ENCODE assay signal across 31 mouse cellular contexts in the genomic region with DNA sequence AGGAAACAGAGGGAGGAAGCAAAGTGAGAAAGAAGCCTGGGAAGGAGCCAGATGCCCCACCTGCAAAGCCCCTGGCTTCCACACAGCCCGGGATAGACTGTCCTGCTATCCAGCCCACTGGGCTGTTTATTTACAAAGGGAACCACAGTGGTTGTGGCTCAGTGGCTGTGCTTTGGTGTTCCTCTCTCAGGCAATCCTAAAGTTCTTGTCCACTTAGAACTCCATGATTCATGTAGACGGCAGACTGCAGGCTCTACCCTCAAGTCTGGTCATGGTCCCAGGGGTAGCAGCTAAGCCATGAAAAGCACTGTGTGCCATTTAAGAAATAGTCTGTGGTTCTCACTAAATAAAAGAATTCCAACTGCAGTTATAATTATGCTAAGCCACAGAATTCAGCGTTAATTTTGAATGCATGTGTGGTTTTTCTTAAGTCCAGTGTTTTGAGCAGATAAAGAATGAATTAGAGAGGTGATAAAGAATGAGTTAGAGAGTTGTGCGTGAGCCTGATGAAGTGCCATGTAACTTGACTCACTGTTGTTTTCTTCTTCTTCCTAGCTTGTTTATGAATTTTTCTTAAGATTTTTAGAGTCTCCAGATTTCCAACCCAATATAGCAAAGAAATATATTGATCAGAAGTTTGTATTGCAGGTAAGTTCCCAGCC. TPM values are rescaled to one million over a fixed set of nuclear protein-coding genes. Genes with fewer than 3 reads are reported as not detected.
DNase-seq lines count a peak whose midpoint lies in the region; ATAC-seq lines count a peak whose summit lies in the region.
"Had no signal": no experiment of that assay in that cellular context is flagged by ENCODE, and none has a peak within 500 bp of the region (broad histone marks: within the 10 kb centered on the region; RNA-seq: fewer than 3 reads in every experiment).

No protein-coding gene starts in this region.

- H3K4me2 ChIP-seq in kidney, embryonic 15.5 days = no peak overlapping the region
- 0 out of 2 replicates have a peak overlapping the region, but pooled peaks have one; percentile 2 for H3K4me2 ChIP-seq in liver, embryonic 16.5 days (ENCODE audit: low read depth, low read length)
- H3K4me2 ChIP-seq: forebrain, embryonic 12.5 days; heart, embryonic 11.5 days; hindbrain, embryonic 12.5 days; intestine, embryonic 15.5 days; limb, embryonic 15.5 days; lung, embryonic 14.5 days; midbrain, embryonic 15.5 days had no signal

- no peaks in the 10 kb centered on the region for H3K9me3 ChIP-seq in kidney, embryonic 15.5 days (replicated peaks)
- H3K9me3 ChIP-seq in liver, embryonic 16.5 days (replicated peaks; ENCODE audit: control insufficient read depth, low read length) = no peaks in the 10 kb centered on the region
- H3K9me3 ChIP-seq in forebrain, embryonic 10.5 days = no peaks in the 10 kb centered on the region
- H3K9me3 ChIP-seq: forebrain, embryonic 12.5 days; hindbrain, embryonic 12.5 days; intestine, embryonic 15.5 days; limb, embryonic 10.5 days; limb, embryonic 15.5 days; megakaryocyte, embryonic 14.5 days; midbrain, embryonic 15.5 days had no signal

- no peaks in the 10 kb centered on the region for H3K27me3 ChIP-seq in kidney, embryonic 15.5 days
- no peaks in the 10 kb centered on the region for H3K27me3 ChIP-seq in liver, embryonic 16.5 days (ENCODE audit: control insufficient read depth, insufficient read depth, low read depth, low read length)
- H3K27me3 ChIP-seq in forebrain, embryonic 10.5 days (ENCODE audit: poor library complexity, severe bottlenecking) = no peaks in the 10 kb centered on the region
- H3K27me3 ChIP-seq: forebrain, embryonic 12.5 days; hindbrain, embryonic 12.5 days; intestine, embryonic 15.5 days; limb, embryonic 15.5 days; megakaryocyte, embryonic 14.5 days; midbrain, embryonic 15.5 days had no signal

- H3K36me3 ChIP-seq in kidney, embryonic 15.5 days = peaks cover 43% of the 10 kb centered on the region
- peaks cover 7% of the 10 kb centered on the region for H3K36me3 ChIP-seq in liver, embryonic 16.5 days (ENCODE audit: control insufficient read depth, insufficient read depth)
- peaks cover 56% of the 10 kb centered on the region for H3K36me3 ChIP-seq in forebrain, embryonic 10.5 days (replicated peaks)

- no peak overlapping the region for H3K9ac ChIP-seq in kidney, embryonic 15.5 days
- peak overlapping the region; percentile 18; the same call in 1 of the 2 replicates for H3K9ac ChIP-seq in liver, embryonic 16.5 days (ENCODE audit: low read depth, low read length)
- H3K9ac ChIP-seq: forebrain, embryonic 12.5 days; forebrain, postnatal 0 days; hindbrain, embryonic 12.5 days; intestine, embryonic 15.5 days; limb, embryonic 15.5 days; lung, embryonic 14.5 days; midbrain, embryonic 15.5 days had no signal

- H3K27ac ChIP-seq in kidney, embryonic 15.5 days = peak overlapping the region; percentile 25; the same call in 1 of the 2 replicates
- H3K27ac ChIP-seq in liver, embryonic 16.5 days (ENCODE audit: low read length) = peak overlapping the region; percentile 45; the same call in 1 of the 2 replicates
- no peak overlapping the region for H3K27ac ChIP-seq in forebrain, embryonic 10.5 days
- H3K27ac ChIP-seq: forebrain, embryonic 12.5 days; hindbrain, embryonic 12.5 days; hindbrain, postnatal 0 days; intestine, embryonic 15.5 days; limb, embryonic 10.5 days; limb, embryonic 15.5 days; midbrain, embryonic 15.5 days had no signal

- WGBS in kidney, embryonic 15.5 days = 75% methylated on average over 4 of the region's 4 CpGs
- 40% methylated on average over 4 of the region's 4 CpGs for WGBS in liver, embryonic 16.5 days (ENCODE audit: insufficient replicate concordance)
- WGBS in forebrain, embryonic 10.5 days = 94% methylated on average over 4 of the region's 4 CpGs

- H3K4me3 ChIP-seq in kidney, embryonic 15.5 days (replicated peaks) = no peak overlapping the region
- H3K4me3 ChIP-seq in liver, embryonic 16.5 days (ENCODE audit: low read depth, low read length) = no peak overlapping the region
- H3K4me3 ChIP-seq in forebrain, embryonic 10.5 days = no peak overlapping the region
- H3K4me3 ChIP-seq: erythroblast, embryonic 14.5 days; forebrain, embryonic 12.5 days; hindbrain, embryonic 12.5 days; intestine, embryonic 15.5 days; limb, embryonic 10.5 days; limb, embryonic 15.5 days; megakaryocyte, embryonic 14.5 days; midbrain, embryonic 15.5 days had no signal

- peaks cover 34% of the 10 kb centered on the region for H3K4me1 ChIP-seq in kidney, embryonic 15.5 days
- H3K4me1 ChIP-seq in liver, embryonic 16.5 days (ENCODE audit: control insufficient read depth, low read depth, low read length) = peaks cover 23% of the 10 kb centered on the region
- H3K4me1 ChIP-seq in forebrain, embryonic 10.5 days = peaks cover 14% of the 10 kb centered on the region
- H3K4me1 ChIP-seq: forebrain, embryonic 12.5 days; intestine, embryonic 15.5 days; limb, embryonic 10.5 days; midbrain, embryonic 15.5 days had no signal

- ATAC-seq in kidney, embryonic 15.5 days (replicated peaks; ENCODE audit: low FRiP score) = 0 out of 2 replicates have a peak, but pooled peaks have one; percentile 24
- ATAC-seq in liver, embryonic 16.5 days (ENCODE audit: low read depth) = no peak
- no peak for ATAC-seq in frontal cortex, adult (ENCODE audit: low TSS enrichment)
- ATAC-seq: CD4-positive, CD25-positive, alpha-beta regulatory T cell, adult 4 months; forebrain, postnatal 0 days; hindbrain, postnatal 0 days; intestine, embryonic 15.5 days; midbrain, embryonic 15.5 days had no signal

- no peak for DNase-seq in kidney, adult 8-10 months
- DNase-seq in 3T3-L1 (ENCODE audit: low read depth, low spot score) (peak; percentile 29), NIH3T3 (ENCODE audit: low read depth) (peak; percentile 25)
- DNase-seq in lung, postnatal 10 days = no peak
- no peak for DNase-seq in forebrain, embryonic 10.5 days (ENCODE audit: extremely low spot score, low spot score)
- DNase-seq: adrenal gland, postnatal 25 days; cerebellum, adult 11-12 months; cerebellum, postnatal 10 days; forebrain, postnatal 0 days; gastrocnemius, postnatal 14 days; heart, postnatal 36 days; kidney, adult 9 months; lung, embryonic 14.5 days; lung, postnatal 36 days; right cerebral cortex, adult 18-20 months; spleen, adult 18-20 months; thymus, postnatal 14 days had no signal

RNA-seq across cellular contexts. Expression of a gene that starts 56.1 kb away (rescaled TPM):
- polyA plus RNA-seq in kidney, embryonic 15.5 days (2015; fragmentation: Nextera tagmentation; extraction: Ambion mirVana) = 38.6 and 52.4 TPM in 2 replicates
- polyA plus RNA-seq in liver, embryonic 16.5 days (2015; fragmentation: Nextera tagmentation; extraction: Ambion mirVana) = 10.0 and 13.6 TPM in 2 replicates
- polyA plus RNA-seq in forebrain, embryonic 10.5 days (2016; fragmentation: Nextera tagmentation; extraction: Ambion mirVana) = 62.0 and 75.6 TPM in 2 replicates

Comparison
In these comparisons a context has a peak if more than half of its experiments do, and no peak if none do; other contexts are left out.
1. DNase-seq: peak in 3T3-L1 (single experiment) and NIH3T3 (single experiment); none in kidney, adult 8-10 months (0 of 2), lung, postnatal 10 days (single experiment) and forebrain, embryonic 10.5 days (single experiment).